Mouse (Mus musculus): Measurements from ENCODE around the gene Spata7. TPM values are rescaled to one million over a fixed set of nuclear protein-coding genes. Genes with fewer than 3 reads are reported as not detected.
"Not testable (repeated sequence)": the region's sequence is repeated elsewhere in the genome, so short reads cannot be mapped to it uniquely, and the experiment has no call there.

The Spata7 gene
- polyA plus RNA-seq, 1 experiment from 2014 or later = 24.5 TPM

DNA sequence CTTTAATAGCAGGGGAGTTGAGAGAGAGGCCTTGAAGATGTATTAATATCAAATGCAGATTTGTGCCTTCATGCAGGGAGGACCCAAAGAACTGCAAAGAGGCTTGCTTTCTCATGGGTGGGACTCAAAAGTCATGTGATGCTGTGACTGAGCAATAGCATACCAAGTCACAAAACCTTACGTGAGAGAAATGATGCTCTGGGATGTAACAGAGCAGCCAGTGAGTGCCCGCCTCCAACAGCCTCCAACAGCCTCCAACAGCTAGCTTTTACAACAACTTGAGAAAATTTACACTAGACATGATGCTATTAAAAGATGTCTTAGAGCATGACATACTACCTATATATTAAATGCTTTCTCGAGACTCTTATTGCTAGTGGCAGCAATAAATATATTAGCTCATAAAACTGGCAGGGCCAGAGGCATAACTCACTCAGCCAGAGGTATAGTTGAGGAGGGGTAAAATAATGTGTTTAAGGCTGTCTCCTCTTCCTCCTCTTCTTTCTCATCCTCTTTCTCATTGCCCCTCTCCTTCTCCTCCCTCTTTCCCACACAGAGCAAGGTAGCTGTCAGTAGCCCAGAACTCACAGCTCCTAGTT is 12.9 kb upstream of the Spata7 start:
- no peaks in the 10 kb centered on the region for H3K9me3 ChIP-seq (replicated peaks; ENCODE audit: control insufficient read depth, low read length)
- peak; percentile 28 for DNase-seq (ENCODE audit: low spot score)
- no peak overlapping the region for H3K27ac ChIP-seq (ENCODE audit: low read depth, low read length)
- no peaks in the 10 kb centered on the region for H3K36me3 ChIP-seq (ENCODE audit: control insufficient read depth, insufficient read depth, low read length)
- 89% methylated on average over 3 of the region's 3 CpGs for WGBS
- H3K9ac ChIP-seq (ENCODE audit: low read length) = no peak overlapping the region
- peak; percentile 26; the same call in 1 of the 2 replicates for ATAC-seq
- H3K4me2 ChIP-seq (ENCODE audit: low read length) = no peak overlapping the region
- no peaks in the 10 kb centered on the region for H3K27me3 ChIP-seq (replicated peaks; ENCODE audit: control insufficient read depth, insufficient read depth, low read length)
- no peak overlapping the region for H3K4me3 ChIP-seq (ENCODE audit: low read depth, low read length)
- no peaks in the 10 kb centered on the region for H3K4me1 ChIP-seq (ENCODE audit: control insufficient read depth, insufficient read depth, low read length)

DNA sequence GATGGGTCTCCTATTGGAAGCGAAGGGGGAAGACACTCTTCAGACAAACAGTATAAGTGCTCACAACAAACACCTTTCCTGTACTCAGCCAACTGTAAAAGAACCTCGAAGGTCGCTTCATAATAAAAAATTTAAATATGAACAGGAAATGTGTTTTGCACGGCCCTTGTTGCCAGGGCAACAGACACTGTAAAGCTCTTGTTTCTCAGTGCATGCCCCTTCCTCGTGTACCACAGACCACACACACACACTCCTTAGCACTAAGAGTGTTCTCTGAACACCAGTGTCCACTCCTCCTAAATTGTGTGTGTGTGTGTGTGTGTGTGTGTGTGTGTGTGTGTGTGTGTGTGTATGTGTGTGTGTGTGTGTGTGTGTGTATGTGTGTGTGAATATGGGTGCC is 12.2 kb upstream of the Spata7 start:
- H3K4me3 ChIP-seq (ENCODE audit: low read depth, low read length) = no peak overlapping the region
- H3K36me3 ChIP-seq (ENCODE audit: control insufficient read depth, insufficient read depth, low read length) = no peaks in the 10 kb centered on the region
- 31% methylated on average over 5 of the region's 5 CpGs for WGBS
- H3K9me3 ChIP-seq (replicated peaks; ENCODE audit: control insufficient read depth, low read length) = no peaks in the 10 kb centered on the region
- ATAC-seq = no peak
- H3K27ac ChIP-seq (ENCODE audit: low read depth, low read length) = no peak overlapping the region
- H3K9ac ChIP-seq (ENCODE audit: low read length) = no peak overlapping the region
- H3K4me1 ChIP-seq (ENCODE audit: control insufficient read depth, insufficient read depth, low read length) = no peaks in the 10 kb centered on the region
- no peaks in the 10 kb centered on the region for H3K27me3 ChIP-seq (replicated peaks; ENCODE audit: control insufficient read depth, insufficient read depth, low read length)
- H3K4me2 ChIP-seq (ENCODE audit: low read length) = no peak overlapping the region
- peak; percentile 24 for DNase-seq (ENCODE audit: low spot score)

DNA sequence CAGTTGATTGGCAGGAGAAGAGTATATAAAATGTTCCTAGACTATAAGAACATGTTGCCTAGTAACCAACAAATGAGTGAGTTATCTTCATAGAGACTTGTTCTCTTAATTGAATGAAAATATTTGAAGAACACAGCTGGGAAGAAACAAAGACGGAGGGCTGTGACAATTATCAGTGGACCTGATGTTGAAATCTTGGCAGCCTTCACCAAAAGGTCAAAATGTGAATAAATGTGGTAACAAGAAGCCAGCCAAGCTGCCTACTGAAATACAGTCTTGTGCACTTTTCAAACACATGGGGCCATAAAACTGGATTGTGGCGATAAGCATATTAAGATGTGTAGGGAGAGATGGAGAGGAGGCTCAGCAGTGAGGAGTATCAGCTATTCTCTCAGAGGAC is 8.5 kb upstream of the Spata7 start:
- peak; percentile 13 for DNase-seq (ENCODE audit: low spot score)
- no peak overlapping the region for H3K27ac ChIP-seq (ENCODE audit: low read depth, low read length)
- no peaks in the 10 kb centered on the region for H3K4me1 ChIP-seq (ENCODE audit: control insufficient read depth, insufficient read depth, low read length)
- H3K9me3 ChIP-seq (replicated peaks; ENCODE audit: control insufficient read depth, low read length) = no peaks in the 10 kb centered on the region
- no peak overlapping the region for H3K4me3 ChIP-seq (ENCODE audit: low read depth, low read length)
- H3K4me2 ChIP-seq (ENCODE audit: low read length) = no peak overlapping the region
- WGBS = 63% methylated on average over 2 of the region's 2 CpGs
- ATAC-seq = no peak
- H3K36me3 ChIP-seq (ENCODE audit: control insufficient read depth, insufficient read depth, low read length) = no peaks in the 10 kb centered on the region
- no peak overlapping the region for H3K9ac ChIP-seq (ENCODE audit: low read length)
- H3K27me3 ChIP-seq (replicated peaks; ENCODE audit: control insufficient read depth, insufficient read depth, low read length) = no peaks in the 10 kb centered on the region

DNA sequence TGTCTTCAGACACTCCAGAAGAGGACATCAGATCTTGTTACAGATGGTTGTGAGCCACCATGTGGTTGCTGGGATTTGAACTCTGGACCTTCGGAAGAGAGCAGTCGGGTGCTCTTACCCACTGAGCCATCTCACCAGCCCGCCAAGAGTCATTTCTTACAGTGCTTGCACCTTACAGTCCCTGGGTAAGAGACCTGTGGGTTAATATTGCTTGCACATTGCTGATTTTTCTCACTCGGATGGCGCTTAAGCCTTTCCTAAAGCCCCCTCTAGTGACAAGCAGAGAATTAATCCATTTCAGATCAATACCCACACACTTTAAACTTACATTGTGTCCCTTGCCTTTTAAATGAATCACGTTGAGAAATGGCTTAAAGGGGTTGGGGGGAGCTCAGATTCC is 7.0 kb upstream of the Spata7 start:
- not testable (repeated sequence) for H3K9ac ChIP-seq (ENCODE audit: low read length); H3K27ac ChIP-seq (ENCODE audit: low read depth, low read length); H3K36me3 ChIP-seq (ENCODE audit: control insufficient read depth, insufficient read depth, low read length); H3K4me1 ChIP-seq (ENCODE audit: control insufficient read depth, insufficient read depth, low read length); H3K27me3 ChIP-seq (replicated peaks; ENCODE audit: control insufficient read depth, insufficient read depth, low read length); H3K9me3 ChIP-seq (replicated peaks; ENCODE audit: control insufficient read depth, low read length); H3K4me3 ChIP-seq (ENCODE audit: low read depth, low read length); H3K4me2 ChIP-seq (ENCODE audit: low read length)
- whole genome bisulfite sequencing = 36% methylated on average over 6 of the region's 6 CpGs
- DNase-seq (ENCODE audit: low spot score) (peak; percentile 80), ATAC-seq (peak; percentile 50; the same call in 1 of the 2 replicates)

DNA sequence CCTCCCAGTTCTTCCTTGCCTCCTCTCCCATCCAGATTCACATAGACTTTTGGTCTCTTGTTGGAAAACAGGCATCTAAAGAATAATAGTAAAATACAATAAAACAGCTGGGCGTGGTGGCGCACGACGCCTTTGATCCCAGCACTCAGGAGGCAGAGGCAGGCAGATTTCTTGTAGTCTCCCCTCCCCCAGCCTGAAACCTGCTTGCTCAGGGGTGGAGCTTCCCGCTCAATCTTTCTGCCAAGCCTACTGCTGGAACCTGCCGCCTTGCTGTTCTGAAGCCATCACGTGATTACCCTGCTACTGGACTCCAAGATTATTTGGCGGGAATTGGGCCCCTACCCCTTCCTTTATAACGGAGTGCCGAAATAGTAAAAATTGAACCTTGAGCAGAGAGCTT is 4.7 kb upstream of the Spata7 start:
- H3K4me3 ChIP-seq (ENCODE audit: low read depth, low read length); H3K36me3 ChIP-seq (ENCODE audit: control insufficient read depth, insufficient read depth, low read length); H3K4me1 ChIP-seq (ENCODE audit: control insufficient read depth, insufficient read depth, low read length); H3K27me3 ChIP-seq (replicated peaks; ENCODE audit: control insufficient read depth, insufficient read depth, low read length); DNase-seq (ENCODE audit: low spot score); H3K9me3 ChIP-seq (replicated peaks; ENCODE audit: control insufficient read depth, low read length); H3K27ac ChIP-seq (ENCODE audit: low read depth, low read length); ATAC-seq; H3K4me2 ChIP-seq (ENCODE audit: low read length); H3K9ac ChIP-seq (ENCODE audit: low read length): not testable (repeated sequence)
- 90% methylated on average over 10 of the region's 10 CpGs for WGBS

DNA sequence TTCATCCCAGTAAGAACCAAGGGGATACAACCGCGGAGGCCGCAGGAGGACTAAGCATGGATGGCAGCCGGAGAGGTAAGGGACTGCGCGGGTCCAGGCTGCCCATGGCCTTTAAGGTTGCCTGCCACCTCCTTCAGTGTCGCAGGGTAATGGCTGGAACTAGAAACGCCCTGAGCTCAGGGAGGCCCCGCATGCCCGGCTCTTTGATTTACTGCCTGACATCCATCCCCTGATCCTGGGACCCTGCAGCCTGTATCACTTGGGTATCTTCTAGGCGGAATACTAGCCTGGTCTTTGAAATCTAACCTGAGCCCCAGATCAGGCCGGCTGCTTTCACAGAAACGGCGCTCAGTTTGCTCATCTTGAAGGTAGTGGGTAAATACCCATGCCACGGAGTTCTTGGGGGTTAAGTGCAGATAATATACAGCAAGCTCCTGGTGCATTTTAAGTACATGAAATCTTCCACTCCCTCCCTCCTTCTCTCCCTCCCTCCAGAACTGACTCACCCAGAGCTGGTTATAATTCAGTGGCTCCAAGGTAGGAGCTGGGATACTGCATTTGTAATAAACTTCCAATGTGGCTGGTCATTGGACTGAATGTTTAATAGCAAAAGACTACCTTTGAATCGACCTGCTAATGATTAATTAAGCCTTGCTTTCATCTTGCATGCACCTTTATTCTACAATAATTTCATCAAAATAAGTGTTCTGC is 458 bp downstream of the Spata7 start:
- DNase-seq (ENCODE audit: low spot score) (no peak), ATAC-seq (peak; percentile 85)
- H3K4me1 ChIP-seq (ENCODE audit: control insufficient read depth, insufficient read depth, low read length) = no peaks in the 10 kb centered on the region
- peak overlapping the region; percentile 72 for H3K4me3 ChIP-seq (ENCODE audit: low read depth, low read length)
- no peaks in the 10 kb centered on the region for H3K27me3 ChIP-seq (replicated peaks; ENCODE audit: control insufficient read depth, insufficient read depth, low read length)
- 2% methylated on average over 16 of the region's 16 CpGs for WGBS
- peaks cover 11% of the 10 kb centered on the region; the same call in 1 of the 2 replicates for H3K36me3 ChIP-seq (ENCODE audit: control insufficient read depth, insufficient read depth, low read length)
- peak overlapping the region; percentile 53 for H3K4me2 ChIP-seq (ENCODE audit: low read length)
- peaks cover 3% of the 10 kb centered on the region; the same call in 1 of the 2 replicates for H3K9me3 ChIP-seq (replicated peaks; ENCODE audit: control insufficient read depth, low read length)
- peak overlapping the region; percentile 41; the same call in 1 of the 2 replicates for H3K27ac ChIP-seq (ENCODE audit: low read depth, low read length)
- H3K9ac ChIP-seq (ENCODE audit: low read length) = peak overlapping the region; percentile 82

DNA sequence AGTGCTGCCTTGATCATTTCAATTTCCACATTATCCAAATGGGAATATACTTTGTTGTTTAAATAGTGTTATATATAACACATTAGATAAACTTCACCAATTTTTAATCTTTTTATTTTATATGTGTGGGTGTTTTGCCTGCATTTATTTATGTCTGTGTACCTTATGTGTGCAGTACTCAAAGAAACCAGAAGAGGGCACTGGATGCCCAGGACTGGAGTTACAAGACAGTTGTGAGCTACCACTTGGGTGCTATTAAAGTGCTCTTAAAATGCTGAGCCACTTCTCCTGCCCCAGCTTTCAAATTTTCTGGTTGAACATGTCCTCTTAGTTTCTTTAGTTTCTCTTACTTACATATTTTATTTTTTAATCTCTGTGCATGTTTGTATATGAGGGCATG is 16.9 kb downstream of the Spata7 start:
- no peak for DNase-seq (ENCODE audit: low spot score)
- no peak for ATAC-seq
- H3K36me3 ChIP-seq (ENCODE audit: control insufficient read depth, insufficient read depth, low read length) = peaks cover 10% of the 10 kb centered on the region; the same call in 1 of the 2 replicates

DNA sequence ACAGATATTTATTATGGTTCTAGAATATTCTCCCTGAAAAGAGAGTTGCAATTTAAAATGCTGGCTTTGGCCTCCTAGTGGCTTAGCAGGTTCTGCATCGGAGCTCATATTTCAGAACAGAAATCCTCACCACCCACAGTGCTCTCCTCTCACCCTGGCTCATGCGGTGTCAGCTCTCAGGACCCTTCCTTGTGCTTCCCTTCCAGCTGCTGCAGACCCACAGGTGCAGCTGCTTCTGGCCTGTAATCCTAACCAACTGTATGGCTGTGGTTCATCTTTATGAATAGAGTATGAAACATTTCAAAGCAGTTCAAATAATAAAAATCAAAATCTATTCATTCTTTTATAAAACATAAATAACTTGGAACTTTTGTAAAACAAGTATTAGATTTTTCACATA is 28.9 kb downstream of the Spata7 start:
- Histone ChIP-seq H3K4me2 (ENCODE audit: low read length) (no peak overlapping the region), H3K9ac (ENCODE audit: low read length) (no peak overlapping the region), H3K36me3 (ENCODE audit: control insufficient read depth, insufficient read depth, low read length) (peaks cover 16% of the 10 kb centered on the region), H3K27me3 (replicated peaks; ENCODE audit: control insufficient read depth, insufficient read depth, low read length) (no peaks in the 10 kb centered on the region), H3K4me1 (ENCODE audit: control insufficient read depth, insufficient read depth, low read length) (no peaks in the 10 kb centered on the region), H3K4me3 (ENCODE audit: low read depth, low read length) (no peak overlapping the region), H3K9me3 (replicated peaks; ENCODE audit: control insufficient read depth, low read length) (no peaks in the 10 kb centered on the region), H3K27ac (ENCODE audit: low read depth, low read length) (no peak overlapping the region)
- WGBS = 74% methylated on average over 2 of the region's 2 CpGs
- no peak for DNase-seq (ENCODE audit: low spot score)
- no peak for ATAC-seq

More for the DNA sequence above, 16.9 kb downstream of the Spata7 start:
- no peak overlapping the region for H3K4me2 ChIP-seq (ENCODE audit: low read length)
- H3K4me1 ChIP-seq (ENCODE audit: control insufficient read depth, insufficient read depth, low read length) = no peaks in the 10 kb centered on the region
- H3K4me3 ChIP-seq (ENCODE audit: low read depth, low read length) = no peak overlapping the region
- no peak overlapping the region for H3K27ac ChIP-seq (ENCODE audit: low read depth, low read length)
- H3K9me3 ChIP-seq (replicated peaks; ENCODE audit: control insufficient read depth, low read length) = no peaks in the 10 kb centered on the region
- H3K9ac ChIP-seq (ENCODE audit: low read length) = no peak overlapping the region
- no peaks in the 10 kb centered on the region for H3K27me3 ChIP-seq (replicated peaks; ENCODE audit: control insufficient read depth, insufficient read depth, low read length)

DNA sequence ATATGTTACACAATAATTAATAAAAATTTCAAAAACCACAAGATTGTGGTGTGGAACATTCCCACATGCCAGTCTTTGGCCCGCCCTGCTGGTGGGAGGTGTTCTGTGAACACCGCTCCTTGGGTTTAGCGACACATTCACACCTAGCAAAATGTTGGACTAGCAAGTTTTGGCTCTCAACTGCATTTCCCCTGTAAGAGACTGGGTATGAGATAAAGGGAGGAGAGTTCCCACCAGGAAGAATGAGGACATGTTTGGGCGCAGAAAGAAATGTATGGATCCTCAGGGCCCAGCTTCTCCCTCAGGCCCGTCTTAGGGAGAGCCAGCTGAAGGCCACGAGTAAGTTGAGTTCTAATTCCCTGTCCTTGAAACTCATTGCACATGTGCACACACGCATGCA is 34.7 kb downstream of the Spata7 start:
- 91% methylated on average over 7 of the region's 7 CpGs for WGBS
- Histone ChIP-seq H3K9ac (ENCODE audit: low read length) (no peak overlapping the region), H3K27ac (ENCODE audit: low read depth, low read length) (no peak overlapping the region), H3K9me3 (replicated peaks; ENCODE audit: control insufficient read depth, low read length) (no peaks in the 10 kb centered on the region), H3K36me3 (ENCODE audit: control insufficient read depth, insufficient read depth, low read length) (peaks cover 36% of the 10 kb centered on the region), H3K27me3 (replicated peaks; ENCODE audit: control insufficient read depth, insufficient read depth, low read length) (no peaks in the 10 kb centered on the region), H3K4me1 (ENCODE audit: control insufficient read depth, insufficient read depth, low read length) (no peaks in the 10 kb centered on the region), H3K4me3 (ENCODE audit: low read depth, low read length) (no peak overlapping the region), H3K4me2 (ENCODE audit: low read length) (no peak overlapping the region)
- no peak for DNase-seq (ENCODE audit: low spot score)
- ATAC-seq = no peak

All from forebrain, embryonic 14.5 days (tissue).